Mouse (Mus musculus) CD4-positive naive resting alpha-beta T cell, adult 76 days (primary cell): ENCODE measurements around the gene Dnhd1. TPM values are rescaled to one million over a fixed set of nuclear protein-coding genes. Genes with fewer than 3 reads are reported as not detected.

ENCODE experiments used
- total RNA-seq: library from RNA; stranded (reverse); gene quantifications from one replicate; pipeline ENCODE4 v1.2.4, GENCODE M21; 2023

The Dnhd1 gene
- total RNA-seq: 2.9 TPM

DNA sequence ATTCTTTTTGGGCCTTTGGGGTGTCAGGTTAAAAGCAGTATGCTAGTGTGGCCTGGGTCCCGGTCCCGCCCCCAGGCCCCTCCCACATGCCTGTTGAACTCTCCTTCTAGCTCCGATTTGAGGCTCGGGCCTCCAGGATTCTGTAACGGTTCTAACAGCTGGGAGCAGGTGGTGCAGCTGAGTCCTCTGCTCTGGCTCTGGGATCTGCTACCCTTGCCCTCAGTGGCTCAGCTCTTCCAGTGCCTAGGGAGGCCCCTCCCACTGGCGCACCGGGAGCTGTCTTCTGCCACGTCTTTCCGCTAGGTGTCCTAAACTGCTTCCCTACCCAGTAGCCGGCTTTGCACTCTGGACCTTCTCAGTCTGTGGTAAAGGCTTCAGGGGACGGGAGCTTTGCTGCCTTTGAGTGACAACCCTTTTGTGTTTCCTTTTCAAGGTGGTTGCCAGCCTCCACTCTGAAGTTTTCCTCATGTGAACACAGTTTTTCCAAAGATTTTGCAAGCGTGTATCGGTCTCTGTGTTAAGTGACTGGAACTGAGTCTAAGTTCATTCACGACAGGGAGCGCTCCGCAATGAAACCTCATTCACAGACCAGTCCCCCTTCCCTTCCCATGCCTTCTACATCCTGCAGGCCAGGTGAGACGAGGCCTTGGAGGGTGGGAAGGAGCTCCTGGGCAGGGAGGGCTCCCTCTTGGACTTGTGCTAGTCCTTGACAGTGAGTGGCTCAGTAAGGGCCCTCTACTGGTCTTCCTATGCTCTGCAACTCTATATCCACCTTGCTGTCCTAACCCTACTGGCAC, at the start of gene Dnhd1:
Gene Dnhd1 (plus strand): TSS at position 189 of the 797 bp plus-strand sequence.

GRCm38 (mm10) chr7:105633127-105633800, 17.4 kb upstream of the Dnhd1 start, which contains the start of gene Trim3:
TSS of gene Trim3 (minus strand) at chr7:105633571.

DNA sequence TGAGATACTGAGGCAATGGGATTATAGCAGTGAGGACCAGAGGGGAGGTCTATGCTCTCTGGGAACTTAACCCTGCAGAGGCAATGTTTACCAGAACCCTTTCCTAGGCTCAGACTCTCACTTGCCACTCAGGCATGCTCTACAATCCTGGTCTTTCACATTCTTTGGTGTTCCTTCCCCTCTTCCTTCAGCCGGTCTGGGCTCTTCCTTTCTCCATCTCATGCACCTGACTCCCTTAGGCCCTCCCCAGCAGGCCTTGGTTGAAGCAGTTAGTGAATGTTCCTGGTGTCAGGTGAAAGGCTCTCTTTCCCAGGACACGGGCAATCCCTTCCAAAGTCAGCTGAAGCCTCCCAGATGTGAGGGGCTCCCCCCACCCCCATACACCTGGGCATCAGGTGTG, 10.9 kb upstream of the Dnhd1 start, which contains the start of gene Timm10b:
Gene Timm10b (plus strand): TSS at position 301 of the 400 bp plus-strand sequence.

GRCm38 (mm10) chr7:105640233-105640893, 10.3 kb upstream of the Dnhd1 start, which contains the start of the genes Arfip2 and Gm45799:
TSS of gene Arfip2 (minus strand) at chr7:105640416.
TSS of gene Gm45799 (plus strand) at chr7:105640552.

GRCm38 (mm10) chr7:105736264-105736901, 85.8 kb downstream of the Dnhd1 start, which contains the start of gene Ilk:
TSS of gene Ilk (plus strand) at chr7:105736592.

DNA sequence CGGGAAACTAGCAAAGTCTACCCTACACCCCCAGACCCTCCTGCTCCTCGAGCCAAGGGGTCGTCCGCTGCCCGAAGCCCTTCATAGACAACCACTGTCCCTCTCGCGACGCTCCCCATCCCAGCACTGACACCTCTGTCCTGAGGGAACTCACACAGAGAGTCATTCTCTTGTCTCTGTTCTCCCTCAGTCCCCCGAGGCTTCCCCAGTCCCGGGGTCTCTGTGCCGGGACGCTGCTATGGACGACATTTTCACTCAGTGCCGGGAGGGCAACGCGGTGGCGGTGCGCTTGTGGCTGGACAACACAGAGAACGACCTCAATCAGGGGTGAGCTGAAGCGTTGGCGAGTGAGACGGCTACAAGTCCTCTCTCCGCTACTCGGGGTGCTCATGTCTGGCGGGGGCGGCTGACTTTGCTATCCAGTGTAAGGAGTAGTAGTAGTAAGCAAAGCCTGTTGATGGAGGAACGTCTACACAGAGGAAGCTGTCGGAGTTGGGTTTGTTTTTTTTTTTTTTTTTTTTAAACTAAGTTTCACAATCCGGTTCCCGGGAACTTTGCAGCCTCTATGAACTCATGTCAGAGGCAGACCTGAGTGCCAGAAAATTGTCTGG, 86.4 kb downstream of the Dnhd1 start, which contains the start of gene Rrp8:
Gene Rrp8 (minus strand): TSS at position 475 of the 611 bp plus-strand sequence.

DNA sequence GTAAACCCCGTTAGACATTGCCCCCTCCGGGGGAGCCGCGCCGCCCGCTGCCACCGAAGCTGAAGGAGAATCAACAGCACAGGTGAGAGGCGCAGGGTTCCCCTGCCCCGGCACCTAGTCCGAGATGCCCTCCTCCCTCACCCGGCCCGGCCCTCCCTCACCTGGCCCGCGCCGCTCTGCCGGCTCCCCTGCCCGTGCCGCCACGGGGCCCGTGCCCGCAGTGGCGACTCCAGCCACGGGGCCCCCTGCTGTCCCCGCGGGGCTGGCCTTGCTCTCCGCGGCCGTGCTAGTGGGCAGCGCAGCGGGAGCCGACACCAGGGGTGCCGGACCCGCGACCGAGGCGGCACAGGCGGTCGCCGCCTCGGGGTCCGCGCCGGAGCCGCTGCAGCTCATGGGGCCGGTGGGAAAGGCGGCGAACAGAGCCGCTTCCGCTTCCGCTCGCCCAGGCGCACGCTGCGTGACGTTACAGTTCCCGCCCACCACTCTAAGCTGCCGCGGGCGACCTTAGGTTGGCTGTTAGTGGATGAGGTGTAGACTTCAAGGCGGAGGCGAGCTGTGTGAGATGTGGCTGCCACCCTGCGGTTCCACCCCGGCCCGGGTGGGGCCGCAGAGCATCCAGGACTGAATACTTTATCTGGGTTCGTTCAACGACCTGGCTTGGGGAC, 93.4 kb downstream of the Dnhd1 start, which contains the start of gene Taf10:
Gene Taf10 (minus strand): TSS at position 436 of the 665 bp plus-strand sequence.

DNA sequence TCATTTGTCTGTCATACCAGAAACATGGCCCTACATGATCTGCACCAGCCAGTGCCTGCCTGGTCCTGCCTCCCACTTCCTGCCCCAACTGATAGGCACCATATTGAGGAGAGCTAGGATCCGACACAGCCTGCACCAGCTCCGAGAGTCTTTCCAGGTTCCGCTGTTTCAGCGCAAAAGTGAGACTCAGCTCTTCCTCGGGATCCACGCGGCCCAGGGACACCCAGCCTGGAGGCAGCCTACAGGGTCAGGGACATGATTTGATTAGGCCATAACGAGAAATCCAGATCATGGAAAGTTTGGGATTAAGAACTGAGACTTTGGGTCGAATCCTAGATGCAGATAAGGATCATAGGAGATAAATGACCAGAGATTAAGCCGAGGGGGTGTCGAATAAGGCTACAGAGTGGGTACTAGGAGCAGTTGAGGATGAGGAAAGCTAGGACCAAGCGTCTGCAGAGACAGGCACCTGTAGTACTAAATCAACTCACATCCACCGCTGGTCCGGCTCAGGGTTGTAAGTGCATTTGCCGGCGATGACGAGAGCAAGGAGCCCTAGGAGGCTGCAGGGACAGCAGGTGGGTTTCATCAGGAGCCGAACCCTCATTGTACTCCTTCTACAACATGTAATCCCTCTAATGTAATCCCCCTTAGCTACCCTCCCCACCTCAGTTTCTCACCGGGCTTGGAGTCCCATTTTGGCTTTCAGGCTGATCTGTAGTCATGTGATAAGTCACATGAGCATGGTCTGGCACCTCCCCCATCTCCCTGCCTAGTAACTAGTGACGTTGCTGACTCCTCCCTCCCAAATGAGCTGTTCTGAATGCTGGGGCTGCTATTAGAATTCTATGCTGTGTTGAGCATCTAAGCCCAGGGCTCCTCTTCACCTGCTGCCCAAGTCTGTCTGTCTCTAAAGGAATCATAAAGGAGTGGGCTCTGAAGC, 101.1 kb downstream of the Dnhd1 start, which contains the start of gene Tpp1:
Gene Tpp1 (minus strand): TSS at position 745 of the 943 bp plus-strand sequence.

Other genes with a start within 250 kb of the Dnhd1 start
- gene Cnga4, start 246.3 kb upstream of the Dnhd1 start, total RNA-seq: not detected
- gene Cckbr, start 225.1 kb upstream of the Dnhd1 start, total RNA-seq: not detected
- not detected for gene Cavin3, start 168.5 kb upstream of the Dnhd1 start, total RNA-seq
- 16.9 TPM for gene Smpd1, start 96.5 kb upstream of the Dnhd1 start, total RNA-seq
- gene Apbb1, start 69.2 kb upstream of the Dnhd1 start, total RNA-seq: 2.1 TPM
- not detected for gene Hpx, start 50.7 kb upstream of the Dnhd1 start, total RNA-seq
- 16.6 TPM for gene Trim3, start 17.3 kb upstream of the Dnhd1 start, total RNA-seq
- 54.6 TPM for gene Timm10b, start 10.8 kb upstream of the Dnhd1 start, total RNA-seq
- gene Arfip2, start 10.4 kb upstream of the Dnhd1 start, total RNA-seq: 34.6 TPM
- 6.8 TPM for gene Gm45799, start 10.3 kb upstream of the Dnhd1 start, total RNA-seq
- 91.8 TPM for gene Ilk, start 85.8 kb downstream of the Dnhd1 start, total RNA-seq
- gene Rrp8, start 86.6 kb downstream of the Dnhd1 start, total RNA-seq: 22.4 TPM
- gene Taf10, start 93.5 kb downstream of the Dnhd1 start, total RNA-seq: 182 TPM
- 64.8 TPM for gene Tpp1, start 101.4 kb downstream of the Dnhd1 start, total RNA-seq
- gene Dchs1, start 136.8 kb downstream of the Dnhd1 start, total RNA-seq: not detected
- 43.1 TPM for gene Mrpl17, start 160.3 kb downstream of the Dnhd1 start, total RNA-seq